Mouse (Mus musculus) spleen, postnatal 4 days (tissue): Measurements from ENCODE around the gene Actn1.
A peak's percentile ranks its signal among the peaks of the same experiment; 100 is the strongest.
"Not testable (repeated sequence)": the region's sequence is repeated elsewhere in the genome, so short reads cannot be mapped to it uniquely, and the experiment has no call there.

ENCODE experiments used
- DNase-seq, 2 experiments: peaks; one replicate each; pipeline ENCODE4 v3.0.0; 2022; ENCODE audit warnings: low spot score in 2 of 2

Gene Actn1

GRCm38 (mm10) chr12:80260056-80260743 lies at the start of gene Actn1:
Gene Actn1, minus strand, starts transcription at chr12:80260371.
- peak; percentile 67 to 84 for DNase-seq

GRCm38 (mm10) chr12:80307556-80307955 lies 47.4 kb upstream of the Actn1 start:
- DNase-seq, result no peak

GRCm38 (mm10) chr12:80304518-80304917 lies 44.3 kb upstream of the Actn1 start:
- DNase-seq, result no peak

- no peak for DNase-seq
Measured at GRCm38 (mm10) chr12:80300833-80301456, 40.8 kb upstream of the Actn1 start.

- no peak for DNase-seq
Measured at GRCm38 (mm10) chr12:80298714-80299113, 38.5 kb upstream of the Actn1 start.

- no peak for DNase-seq
Measured at GRCm38 (mm10) chr12:80291895-80292435, 31.8 kb upstream of the Actn1 start.

GRCm38 (mm10) chr12:80290964-80291363 lies 30.8 kb upstream of the Actn1 start:
- no peak for DNase-seq

- DNase-seq, result no peak
Measured at GRCm38 (mm10) chr12:80290483-80290882, 30.3 kb upstream of the Actn1 start.

GRCm38 (mm10) chr12:80289722-80290121 lies 29.6 kb upstream of the Actn1 start:
- DNase-seq, result no peak

GRCm38 (mm10) chr12:80285890-80286289 lies 25.7 kb upstream of the Actn1 start:
- DNase-seq, result no peak

GRCm38 (mm10) chr12:80284251-80284650 lies 24.1 kb upstream of the Actn1 start:
- DNase-seq, result not testable (repeated sequence)

- no peak for DNase-seq
Measured at GRCm38 (mm10) chr12:80278866-80279265, 18.7 kb upstream of the Actn1 start.

GRCm38 (mm10) chr12:80277428-80277827 lies 17.3 kb upstream of the Actn1 start:
- DNase-seq, result no peak

GRCm38 (mm10) chr12:80275187-80275820 lies 15.1 kb upstream of the Actn1 start:
- no peak for DNase-seq

- no peak for DNase-seq
Measured at GRCm38 (mm10) chr12:80273020-80273686, 13.0 kb upstream of the Actn1 start.

GRCm38 (mm10) chr12:80271806-80272205 lies 11.6 kb upstream of the Actn1 start:
- DNase-seq, result no peak

- DNase-seq, result no peak
Measured at GRCm38 (mm10) chr12:80270924-80271323, 10.8 kb upstream of the Actn1 start.

- no peak for DNase-seq
Measured at GRCm38 (mm10) chr12:80269303-80269702, 9.1 kb upstream of the Actn1 start.

GRCm38 (mm10) chr12:80267962-80268361 lies 7.8 kb upstream of the Actn1 start:
- no peak for DNase-seq

- DNase-seq, result not testable (repeated sequence)
Measured at GRCm38 (mm10) chr12:80264388-80264787, 4.2 kb upstream of the Actn1 start.

- DNase-seq, result peak; percentile 16 to 66
Measured at GRCm38 (mm10) chr12:80260744-80261695, 849 bp upstream of the Actn1 start.
